Mouse (Mus musculus) midbrain, embryonic 11.5 days (tissue): ENCODE measurements around the gene Gm5416. TPM values are rescaled to one million over a fixed set of nuclear protein-coding genes. Genes with fewer than 3 reads are reported as not detected.
"Not testable (repeated sequence)": the region's sequence is repeated elsewhere in the genome, so short reads cannot be mapped to it uniquely, and the experiment has no call there.

Experiments
- ATAC-seq: fragments of 200-750 bp; cut with Nextera tagmentation; 2 replicates; pipeline ENCODE4 v1.8.0; 2017; ENCODE audit warnings: moderate TSS enrichment, moderate library complexity; ENCODE audit not compliant: low FRiP score
- DNase-seq: peaks from one replicate; pipeline ENCODE4 v3.0.0; 2015; ENCODE audit warnings: low spot score; ENCODE audit errors: missing footprints
- H3K27ac ChIP-seq: fragments of 300-500 bp; sonication (generic); 2 replicates; pipeline ENCODE4 v1.5.1; 2014; ENCODE audit warnings: low read depth, low read length
- H3K27me3 ChIP-seq: fragments of 300-500 bp; sonication (generic); 2 replicates; pipeline ENCODE4 v1.6.1; 2014; ENCODE audit warnings: mild to moderate bottlenecking, low read length, moderate library complexity, mixed read lengths; ENCODE audit not compliant: control insufficient read depth, insufficient read depth
- H3K36me3 ChIP-seq: fragments of 300-500 bp; sonication (generic); 2 replicates; pipeline ENCODE4 v1.6.1; 2014; ENCODE audit warnings: mild to moderate bottlenecking, low read length, moderate library complexity, mixed read lengths; ENCODE audit not compliant: control insufficient read depth, insufficient read depth
- H3K4me1 ChIP-seq: fragments of 300-500 bp; sonication (generic); 2 replicates; pipeline ENCODE4 v1.6.1; 2014; ENCODE audit warnings: low read length; ENCODE audit not compliant: control insufficient read depth, insufficient read depth
- H3K4me2 ChIP-seq: fragments of 300-500 bp; sonication (generic); 2 replicates; pipeline ENCODE4 v1.6.1; 2014; ENCODE audit warnings: mild to moderate bottlenecking, moderate library complexity
- H3K4me3 ChIP-seq: fragments of 300-500 bp; sonication (generic); 2 replicates; pipeline ENCODE4 v1.5.1; 2014; ENCODE audit warnings: low read depth, low read length
- H3K9ac ChIP-seq: fragments of 300-500 bp; sonication (generic); 2 replicates; pipeline ENCODE4 v1.6.1; 2014; ENCODE audit warnings: low read length
- H3K9me3 ChIP-seq: fragments of 300-500 bp; sonication (generic); 2 replicates; pipeline ENCODE4 v1.6.1; 2016; ENCODE audit warnings: low read length; ENCODE audit not compliant: control insufficient read depth
- WGBS: fragments of 180-500 bp; shearing (Covaris S2); extraction: QIAGEN DNeasy Blood & Tissue Kit; methylation state at CpG from one replicate; pipeline ENCODE4 v1.1.7; 2014; 5-methylcytosine and 5-hydroxymethylcytosine counted together
- polyA plus RNA-seq: library from polyadenylated mRNA; unstranded; fragments of >200 nt; fragmentation: Nextera tagmentation; extraction: Ambion mirVana; gene quantifications from 2 replicates; pipeline ENCODE4 v1.2.1, GENCODE M21; 2014

Gm5416 gene
- not detected in 2 replicates for polyA plus RNA-seq

DNA sequence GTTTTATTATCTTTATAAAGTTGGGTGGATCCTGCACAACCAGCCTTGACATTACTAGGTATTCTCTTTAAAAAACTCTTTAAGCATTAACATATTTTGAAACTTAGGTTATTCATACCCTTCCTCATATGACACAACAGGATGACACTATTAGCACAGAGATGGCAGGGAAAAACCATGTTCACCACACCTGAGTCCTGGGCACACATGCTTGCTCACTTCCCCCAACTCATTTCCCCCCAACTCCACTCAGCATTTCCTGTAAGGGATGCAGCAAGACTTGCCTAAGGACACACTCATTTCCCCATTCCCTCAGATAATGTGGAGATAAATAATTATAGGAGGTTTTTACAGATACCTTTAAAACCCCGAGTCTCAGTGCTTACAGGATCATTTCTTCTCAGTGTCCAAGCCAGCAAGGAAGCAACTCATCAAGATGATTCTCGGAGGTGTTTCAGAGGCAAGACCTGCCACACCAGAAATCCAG, at the start of gene Gm5416:
Gene Gm5416, plus strand, starts transcription at position 437 of the 487 bp plus-strand sequence.
- WGBS = 83% methylated on average over 2 of the region's 2 CpGs
- no peak for ATAC-seq

DNA sequence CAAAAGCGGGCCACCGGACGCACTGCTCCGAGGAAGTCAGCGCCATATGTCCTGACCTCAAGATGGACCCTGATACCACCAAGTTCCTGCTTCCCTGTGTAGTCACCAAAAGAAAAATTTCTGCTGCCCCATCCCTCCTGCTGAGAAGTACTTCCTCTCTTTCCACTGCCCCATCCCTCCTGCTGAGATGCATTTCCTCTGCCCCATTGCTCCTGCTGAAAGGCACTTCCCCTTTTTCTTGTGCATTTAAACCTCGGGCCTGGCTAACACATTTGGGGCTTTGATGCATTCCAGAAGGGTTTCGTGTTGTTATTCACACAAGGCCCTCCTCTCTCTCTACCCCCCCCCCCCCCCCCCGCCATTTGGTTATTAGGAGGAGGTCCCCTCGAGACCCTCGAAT, 42.4 kb upstream of the Gm5416 start:
- not testable (repeated sequence) for H3K4me2 ChIP-seq, H3K9me3 ChIP-seq, H3K27me3 ChIP-seq, H3K9ac ChIP-seq, ATAC-seq, DNase-seq, H3K36me3 ChIP-seq, H3K27ac ChIP-seq, H3K4me1 ChIP-seq, H3K4me3 ChIP-seq
- 85% methylated on average over 9 of the region's 10 CpGs for WGBS

More for the DNA sequence above, at the start of gene Gm5416:
- H3K27me3 ChIP-seq = no peaks in the 10 kb centered on the region
- H3K4me1 ChIP-seq = no peaks in the 10 kb centered on the region
- no peaks in the 10 kb centered on the region for H3K36me3 ChIP-seq
- H3K9ac ChIP-seq = no peak within 1 kb of the TSS
- H3K9me3 ChIP-seq = no peaks in the 10 kb centered on the region
- DNase-seq = no peak
- no peak within 1 kb of the TSS for H3K4me2 ChIP-seq
- no peak within 1 kb of the TSS for H3K4me3 ChIP-seq
- H3K27ac ChIP-seq = no peak within 1 kb of the TSS

DNA sequence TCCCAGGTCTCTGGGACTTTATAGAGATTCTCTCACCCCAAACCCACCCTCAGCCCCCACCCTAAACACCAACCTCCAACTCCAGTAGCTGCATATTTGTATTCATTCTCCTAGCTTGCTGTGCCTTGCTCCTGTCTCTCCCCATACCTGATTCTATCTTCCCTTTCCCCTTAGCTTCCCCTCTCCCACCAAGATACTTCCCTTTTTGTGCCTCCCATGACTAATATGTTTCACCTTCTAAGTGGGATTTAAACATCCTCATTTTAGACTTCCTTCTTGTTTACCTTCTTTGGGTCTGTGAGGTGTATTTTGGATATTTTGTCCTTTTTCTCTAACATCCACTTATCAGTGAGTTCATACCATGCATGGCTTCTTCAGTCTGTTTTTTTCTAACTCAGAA, 34.1 kb upstream of the Gm5416 start:
- ATAC-seq (no peak), DNase-seq (no peak)
- no peak overlapping the region for H3K9ac ChIP-seq
- no peak overlapping the region for H3K4me3 ChIP-seq
- H3K27ac ChIP-seq = no peak overlapping the region
- H3K4me2 ChIP-seq = no peak overlapping the region
- H3K27me3 ChIP-seq = no peaks in the 10 kb centered on the region
- H3K36me3 ChIP-seq = no peaks in the 10 kb centered on the region
- H3K4me1 ChIP-seq = no peaks in the 10 kb centered on the region
- no peaks in the 10 kb centered on the region for H3K9me3 ChIP-seq

DNA sequence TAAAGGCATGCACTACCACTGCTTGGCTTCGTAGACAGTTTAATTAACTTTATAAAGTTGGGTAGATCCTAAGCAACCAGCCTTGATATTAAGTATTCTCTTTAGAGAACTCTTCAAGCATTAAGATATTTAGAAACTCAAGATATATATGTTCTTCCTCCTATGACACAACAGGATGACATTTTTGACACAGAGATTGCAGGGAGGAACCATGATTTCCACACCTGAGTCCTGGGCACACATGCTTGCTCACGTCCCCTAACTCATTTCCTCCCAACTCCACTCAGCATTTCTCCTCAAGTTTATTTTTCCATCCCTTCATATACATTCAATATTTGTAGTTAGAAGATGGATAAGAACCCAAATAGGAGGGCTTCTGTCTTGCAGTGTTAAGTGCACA, 30.3 kb upstream of the Gm5416 start:
- Histone ChIP-seq H3K9me3 (no peaks in the 10 kb centered on the region), H3K4me2 (no peak overlapping the region), H3K4me1 (no peaks in the 10 kb centered on the region), H3K27ac (no peak overlapping the region), H3K9ac (no peak overlapping the region), H3K4me3 (no peak overlapping the region), H3K27me3 (no peaks in the 10 kb centered on the region), H3K36me3 (no peaks in the 10 kb centered on the region)
- ATAC-seq (no peak), DNase-seq (no peak)
- 82% methylated on average over 2 of the region's 2 CpGs for WGBS

DNA sequence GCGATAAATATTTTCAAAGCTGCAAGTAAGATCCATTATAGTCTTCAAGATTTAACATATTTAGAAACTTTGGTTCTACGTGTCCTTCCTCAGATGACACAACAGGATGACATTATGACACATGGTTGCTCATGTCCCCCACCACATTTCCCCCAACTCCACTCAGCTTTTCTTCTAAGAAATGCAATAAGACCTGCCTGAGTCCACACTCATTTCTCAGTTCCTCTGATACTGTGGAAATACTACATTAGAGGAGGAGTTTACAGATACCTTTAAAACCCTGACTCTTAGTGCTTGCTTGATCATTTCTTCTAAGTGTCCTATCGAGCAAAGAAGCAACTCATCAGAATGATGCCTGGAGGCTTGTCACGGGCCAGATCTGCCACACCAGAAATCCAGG, 26.3 kb upstream of the Gm5416 start, which contains the start of gene Gm5483:
Gene Gm5483, plus strand, starts transcription at position 301 of the 400 bp plus-strand sequence.
- H3K9ac ChIP-seq, H3K9me3 ChIP-seq, DNase-seq, H3K4me1 ChIP-seq, H3K27me3 ChIP-seq, ATAC-seq, H3K27ac ChIP-seq, H3K4me3 ChIP-seq, H3K36me3 ChIP-seq, H3K4me2 ChIP-seq: not testable (repeated sequence)
- WGBS = 87% methylated on average over 4 of the region's 4 CpGs

DNA sequence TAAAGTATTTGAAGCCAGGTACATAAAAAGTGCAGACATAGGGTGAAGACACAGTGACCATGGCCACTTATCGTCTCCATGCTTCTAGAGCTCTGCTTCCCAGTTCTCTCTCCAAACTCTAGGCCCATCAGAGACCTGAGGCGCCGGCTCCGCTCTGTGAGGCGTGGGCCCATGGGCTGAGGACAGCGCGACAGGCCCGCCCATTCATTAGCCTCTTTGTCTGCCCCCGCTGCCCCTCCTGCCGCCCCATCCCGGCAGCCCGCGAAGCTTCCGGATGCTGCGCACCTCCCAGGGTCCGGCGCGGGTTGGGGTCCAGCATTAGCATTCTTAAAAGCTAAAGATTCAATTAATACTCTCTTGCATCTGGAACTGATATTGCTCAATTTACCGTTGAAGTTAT, 11.0 kb upstream of the Gm5416 start:
- Histone ChIP-seq H3K36me3 (no peaks in the 10 kb centered on the region), H3K4me3 (no peak overlapping the region), H3K9me3 (no peaks in the 10 kb centered on the region), H3K4me2 (0 out of 2 replicates have a peak overlapping the region, but pooled peaks have one; percentile 5), H3K9ac (no peak overlapping the region), H3K4me1 (no peaks in the 10 kb centered on the region), H3K27me3 (no peaks in the 10 kb centered on the region), H3K27ac (no peak overlapping the region)
- DNase-seq = peak; percentile 80
- no peak for ATAC-seq
- 43% methylated on average over 19 of the region's 19 CpGs for WGBS

DNA sequence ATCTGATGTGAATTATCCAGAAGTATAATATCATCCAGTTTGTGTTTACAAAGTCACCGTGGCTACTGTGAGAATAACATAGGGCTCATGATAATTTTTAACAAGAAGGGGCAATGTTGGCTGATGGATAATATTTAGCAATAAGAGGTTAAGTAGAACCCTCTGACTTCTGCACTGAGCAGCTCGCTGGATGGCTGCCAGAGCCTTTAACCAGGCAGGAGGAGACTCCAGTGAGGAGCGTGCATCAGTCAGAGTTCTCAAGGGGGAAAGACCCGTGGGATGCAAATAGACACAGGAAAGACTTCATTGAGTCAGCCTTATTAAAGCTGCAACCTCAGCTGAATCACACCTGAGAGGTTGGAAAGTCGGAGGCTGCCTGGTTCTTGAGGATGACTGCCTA, 6.4 kb upstream of the Gm5416 start:
- Histone ChIP-seq H3K4me3 (no peak overlapping the region), H3K4me1 (no peaks in the 10 kb centered on the region), H3K27ac (no peak overlapping the region), H3K4me2 (no peak overlapping the region), H3K27me3 (no peaks in the 10 kb centered on the region), H3K9ac (no peak overlapping the region), H3K9me3 (no peaks in the 10 kb centered on the region), H3K36me3 (no peaks in the 10 kb centered on the region)
- DNase-seq (peak; percentile 4), ATAC-seq (no peak)
- WGBS = 86% methylated on average over 5 of the region's 5 CpGs

DNA sequence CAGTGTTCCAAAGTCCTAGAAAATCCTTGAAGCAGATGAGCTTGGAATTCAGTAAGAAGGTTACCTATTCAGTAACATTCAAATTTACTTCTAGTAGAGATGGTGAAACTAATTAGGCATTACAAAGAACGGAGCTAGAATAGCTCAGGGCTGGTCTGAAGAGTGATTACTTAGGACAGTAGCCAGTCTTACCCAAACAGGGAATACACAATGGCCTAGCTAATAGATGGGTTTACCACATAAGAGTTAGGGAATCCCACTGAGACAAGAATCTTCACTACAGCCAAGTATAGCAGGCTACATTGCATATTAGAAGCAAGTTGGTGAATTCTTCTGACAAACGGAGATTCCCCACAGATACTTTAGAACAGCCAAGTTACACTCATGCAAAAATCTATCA, 4.5 kb upstream of the Gm5416 start:
- H3K4me1 ChIP-seq, H3K4me2 ChIP-seq, ATAC-seq, H3K36me3 ChIP-seq, H3K9ac ChIP-seq, H3K9me3 ChIP-seq, H3K4me3 ChIP-seq, H3K27ac ChIP-seq, DNase-seq, H3K27me3 ChIP-seq: not testable (repeated sequence)
- 50% methylated on average over 2 of the region's 2 CpGs for WGBS

DNA sequence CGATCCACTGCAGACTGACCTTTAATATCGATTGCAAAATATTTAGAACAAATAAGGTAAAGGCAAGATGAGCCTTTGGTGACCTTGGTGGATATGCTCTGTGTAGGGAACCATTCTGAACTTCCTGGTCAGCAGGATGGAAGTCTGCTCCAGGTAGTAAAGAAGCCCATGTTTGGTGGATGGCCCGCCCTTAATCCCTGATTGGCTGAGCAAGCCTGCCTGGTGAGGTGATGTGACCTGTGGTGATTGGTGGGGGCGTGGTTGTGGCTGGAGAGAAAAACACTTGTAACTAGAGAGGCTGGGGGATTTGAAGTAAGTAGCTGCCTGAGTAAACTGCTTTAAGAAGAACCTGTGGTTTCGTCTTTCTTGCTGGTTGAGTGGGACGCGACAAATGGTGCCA, 11.0 kb downstream of the Gm5416 start, which contains the start of gene 2010005H15Rik:
Gene 2010005H15Rik, plus strand, starts transcription at position 301 of the 400 bp plus-strand sequence.
- H3K9ac ChIP-seq, H3K4me3 ChIP-seq, H3K4me2 ChIP-seq, H3K36me3 ChIP-seq, ATAC-seq, H3K4me1 ChIP-seq, H3K27me3 ChIP-seq, DNase-seq, H3K9me3 ChIP-seq, H3K27ac ChIP-seq: not testable (repeated sequence)
- 91% methylated on average over 7 of the region's 7 CpGs for WGBS
